Mouse (Mus musculus): ENCODE results near the gene Paqr8. TPM values are rescaled to one million over a fixed set of nuclear protein-coding genes. Genes with fewer than 3 reads are reported as not detected.
A peak's percentile ranks its signal among the peaks of the same experiment; 100 is the strongest.
"Not testable (repeated sequence)": the region's sequence is repeated elsewhere in the genome, so short reads cannot be mapped to it uniquely, and the experiment has no call there.

Paqr8 gene
- total RNA-seq, 2 experiments from 2014 or later = 37.9 to 44.9 TPM

DNA sequence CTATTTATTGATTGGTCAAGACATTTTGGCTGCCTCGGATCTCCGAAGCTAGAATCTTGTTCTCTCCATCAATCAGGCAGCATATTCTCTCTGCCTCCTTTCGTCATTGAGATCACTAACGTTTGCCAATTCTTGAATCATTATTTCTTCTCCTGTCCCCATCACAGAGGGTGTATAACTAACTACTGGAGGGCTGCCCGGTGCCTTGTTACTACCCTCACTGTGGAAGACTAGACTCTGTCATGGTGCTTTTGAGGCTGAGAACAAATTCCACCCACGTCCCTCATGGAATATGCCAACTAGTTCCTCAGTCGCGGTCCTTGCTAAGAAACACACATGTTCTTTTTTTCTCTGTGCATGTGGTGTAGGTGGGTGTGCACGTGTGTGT, 15.7 kb downstream of the Paqr8 start:
- DNase-seq = peak; percentile 65
- intact Hi-C loops (cut with DNase I) = no loop called here

DNA sequence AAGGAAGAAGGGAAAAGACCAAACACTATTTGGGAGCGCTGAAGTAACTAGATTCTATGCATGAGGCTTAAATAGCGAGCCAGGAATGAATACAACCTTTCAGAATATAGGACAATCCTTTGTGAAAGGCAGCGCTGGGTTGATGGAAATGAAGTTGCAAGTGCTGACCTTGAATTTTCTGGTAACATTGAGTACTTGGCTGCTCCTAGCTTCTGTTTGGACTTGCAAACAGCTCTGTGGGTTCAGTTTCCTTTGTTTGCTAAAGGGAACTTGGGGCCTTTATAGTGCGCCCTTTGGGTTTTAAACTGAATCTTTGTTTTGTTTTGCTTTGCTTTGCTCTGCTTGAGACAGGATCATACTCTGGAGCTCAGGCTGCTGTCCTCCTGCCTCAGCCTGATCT, 18.1 kb downstream of the Paqr8 start:
- no peak for DNase-seq
- intact Hi-C loops (cut with DNase I) = no loop called here

DNA sequence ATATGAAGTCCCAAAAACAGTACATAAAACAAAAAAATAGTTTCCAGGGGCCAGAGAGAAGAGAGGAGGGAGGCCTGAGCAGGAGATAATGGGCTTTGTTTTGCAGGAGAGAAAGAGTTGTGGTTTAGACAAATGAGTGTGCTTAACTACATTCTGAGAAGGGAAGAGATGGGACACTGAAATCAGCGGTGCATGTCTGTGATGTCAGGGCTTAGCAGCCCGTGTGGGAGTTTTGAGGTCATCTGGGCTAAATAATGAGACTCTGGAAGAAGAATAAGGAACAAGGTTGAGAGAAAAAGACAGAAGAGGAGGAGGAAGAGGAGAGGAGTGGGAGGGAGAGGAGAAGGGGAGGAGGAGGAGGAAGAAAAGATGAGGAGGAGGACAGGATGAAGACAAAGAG, 21.7 kb downstream of the Paqr8 start:
- intact Hi-C loops (cut with DNase I) = no loop called here
- DNase-seq = no peak

DNA sequence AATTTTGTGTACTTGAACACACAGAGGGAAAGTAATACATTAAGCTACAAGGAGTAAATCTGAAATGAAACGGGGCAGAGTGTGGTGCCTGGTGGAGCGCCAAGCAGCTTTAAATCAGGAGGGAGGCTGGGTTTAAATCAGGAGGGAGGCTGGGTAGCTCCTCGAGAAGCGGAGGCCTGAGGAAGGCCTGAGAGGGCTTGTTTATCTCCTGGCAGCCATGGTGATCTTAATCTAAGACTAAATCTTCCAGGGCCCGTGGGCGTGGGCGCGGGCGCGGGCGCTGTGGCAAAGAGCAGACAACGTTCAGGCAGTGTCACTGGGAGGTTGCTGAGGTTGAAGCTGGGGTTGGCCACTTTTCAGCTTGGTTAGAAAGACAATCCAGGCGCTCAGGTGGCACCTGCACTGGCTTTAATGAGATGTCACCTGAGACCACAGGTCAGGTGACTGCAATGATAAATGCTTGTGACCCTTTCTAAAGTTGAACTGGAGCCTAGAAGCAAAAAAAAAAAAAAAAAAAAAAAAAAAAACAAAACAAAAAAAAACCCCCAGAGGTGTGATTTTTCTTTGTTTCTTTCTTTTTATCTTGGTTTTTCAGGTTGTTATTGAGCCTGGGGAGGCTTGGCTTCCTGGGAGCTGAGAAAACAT, 22.2 kb downstream of the Paqr8 start:
- DNase-seq = no peak
- intact Hi-C loops (cut with DNase I) = no loop called here

DNA sequence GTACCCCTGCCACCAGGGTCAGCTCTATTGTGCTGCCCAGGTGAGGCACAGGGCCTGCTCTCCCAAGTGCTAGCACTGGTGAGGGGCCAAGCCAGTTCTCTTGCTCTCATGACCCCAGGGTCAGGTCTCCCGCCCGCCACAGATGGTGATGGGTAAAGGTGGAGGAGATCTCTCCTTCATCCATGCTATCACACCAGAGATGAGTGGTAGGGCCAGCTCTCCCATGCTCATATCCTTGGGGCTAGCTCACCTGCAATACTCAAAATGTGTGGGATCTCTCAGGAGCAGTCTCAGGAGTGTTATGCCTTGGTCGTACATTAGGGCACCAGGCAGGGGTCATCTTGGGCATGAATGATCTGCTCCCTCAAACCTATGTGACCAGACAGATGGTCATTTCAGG, 24.4 kb downstream of the Paqr8 start:
- intact Hi-C loops (cut with DNase I) = no loop called here

DNA sequence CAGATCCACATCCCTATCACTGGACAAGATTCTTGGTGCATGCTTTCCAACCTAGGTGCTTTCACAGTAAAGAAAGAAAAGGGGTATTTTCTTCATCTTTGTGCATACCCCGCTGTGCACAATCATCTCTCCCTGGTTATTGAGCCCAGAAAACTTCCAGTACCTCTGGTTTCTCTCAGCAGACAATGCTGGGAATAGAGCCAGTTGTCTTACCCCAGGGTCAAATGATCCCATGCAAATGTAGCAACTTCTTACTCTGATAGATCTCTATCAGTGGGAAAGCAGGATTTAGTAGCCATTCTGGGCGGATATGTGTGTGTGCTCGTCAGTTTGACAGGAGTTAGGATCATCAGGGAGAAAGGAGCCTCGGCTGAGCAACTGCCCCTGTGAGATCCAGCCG, 25.2 kb downstream of the Paqr8 start:
- no peak for DNase-seq
- intact Hi-C loops (cut with DNase I) = no loop called here

More for the DNA sequence above, 24.4 kb downstream of the Paqr8 start:
- DNase-seq = no peak

DNA sequence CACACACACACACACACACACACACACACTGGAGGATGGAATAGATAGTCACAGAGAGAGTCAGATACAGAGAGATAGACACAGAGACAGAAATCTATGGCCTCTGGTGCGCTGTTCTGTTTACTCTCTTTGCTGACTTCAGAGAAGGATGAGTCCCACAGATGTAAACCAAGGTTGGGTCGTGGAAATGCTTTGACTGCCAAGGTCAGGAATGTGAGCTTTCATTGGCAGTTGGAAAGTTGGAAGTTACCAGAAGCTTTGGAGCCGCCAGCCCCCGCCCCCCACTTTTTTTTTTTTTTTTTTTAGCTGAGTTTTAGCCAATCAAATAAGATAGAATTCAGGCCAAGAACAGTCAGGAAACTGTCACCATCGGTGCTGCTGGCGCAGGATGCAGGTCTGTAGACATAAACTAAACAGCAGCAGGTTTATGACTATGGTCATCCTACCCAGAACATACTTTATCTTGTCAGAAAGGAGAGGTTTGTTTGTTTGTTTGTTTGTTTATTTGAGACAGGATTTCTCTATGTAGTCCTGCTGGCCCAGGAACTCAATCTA, 27.2 kb downstream of the Paqr8 start:
- intact Hi-C loops (cut with DNase I) = no loop called here

DNA sequence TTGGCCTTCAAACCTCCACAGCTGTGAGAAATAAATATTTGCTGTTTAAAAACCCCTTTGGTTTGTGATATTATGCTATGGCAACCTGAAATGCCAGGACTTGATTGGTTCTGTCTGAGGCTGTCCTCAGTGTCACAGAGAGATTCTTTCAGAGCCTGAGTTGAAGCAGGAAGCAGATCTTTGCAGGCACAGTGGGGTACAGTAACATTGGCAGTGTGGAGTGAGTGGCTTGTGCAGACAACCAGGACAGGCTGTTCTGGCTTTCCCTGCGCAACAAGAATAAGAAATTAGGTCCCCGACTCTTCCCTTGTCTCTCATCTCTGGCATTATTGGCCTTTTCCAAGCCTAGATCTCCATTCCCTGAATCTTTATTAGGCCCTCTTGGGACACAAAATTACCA, 29.3 kb downstream of the Paqr8 start:
- intact Hi-C loops (cut with DNase I) = no loop called here
- no peak for DNase-seq

More for the DNA sequence above, 27.2 kb downstream of the Paqr8 start:
- no peak for DNase-seq

DNA sequence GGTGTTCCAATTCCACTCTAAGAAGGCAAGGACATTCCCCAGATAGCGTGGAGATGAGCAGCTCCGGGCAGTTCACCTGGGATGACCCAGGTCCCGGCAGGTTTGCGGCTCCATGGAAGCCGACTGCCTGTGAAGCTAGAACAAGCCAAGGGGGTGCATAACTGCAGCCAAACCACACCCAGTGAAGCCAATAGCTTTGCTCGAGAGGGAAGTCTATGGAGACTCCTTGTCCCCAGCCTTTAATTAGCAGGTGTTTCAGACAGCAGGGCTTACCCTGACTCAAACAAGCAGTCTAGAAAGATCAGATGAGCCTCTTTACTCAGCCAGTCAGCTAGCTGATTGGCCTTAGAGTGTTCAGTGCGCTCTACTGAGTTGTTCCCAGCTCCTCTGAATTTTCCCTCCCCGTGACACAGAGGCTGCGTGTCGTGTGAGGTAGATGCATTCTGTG, 30.7 kb downstream of the Paqr8 start:
- intact Hi-C loops (cut with DNase I) = no loop called here

DNA sequence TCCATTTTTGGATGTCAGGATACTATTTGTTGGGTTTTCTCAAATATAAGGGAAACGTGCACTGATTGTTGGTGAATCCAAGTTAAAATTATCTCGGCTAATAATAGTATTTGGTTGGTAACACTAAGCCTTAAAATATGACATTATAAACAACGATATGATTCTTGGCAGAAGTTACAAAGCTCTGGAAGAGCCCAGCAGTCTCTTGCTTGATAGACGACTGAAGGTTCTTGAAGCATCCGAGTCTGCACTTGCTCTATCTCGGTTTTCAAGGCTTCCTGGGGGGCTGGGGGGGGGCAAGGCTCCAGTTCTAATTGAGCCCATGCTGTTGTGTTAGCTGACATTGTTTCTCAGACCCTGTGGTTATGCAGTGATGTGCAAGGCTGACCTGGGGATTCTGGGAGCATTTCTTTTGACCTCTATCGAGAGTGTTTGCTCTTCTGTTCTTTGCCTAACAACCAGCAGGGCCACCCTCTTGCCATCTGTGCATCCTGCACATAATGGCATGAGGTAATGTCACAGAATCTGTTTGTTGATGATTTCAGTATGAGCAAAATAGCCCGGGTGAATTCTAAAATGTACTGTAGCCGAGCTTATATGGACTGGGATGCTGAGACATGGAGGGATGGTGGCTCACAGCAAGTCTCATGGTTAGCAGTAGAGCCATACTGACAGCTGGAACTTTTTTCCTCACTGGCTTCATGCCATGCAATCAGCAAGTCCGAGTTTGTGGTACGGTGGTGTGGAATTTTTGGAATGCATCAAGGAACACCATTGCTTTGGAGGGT, 32.4 kb downstream of the Paqr8 start:
- intact Hi-C loops (cut with DNase I) = no loop called here
- DNase-seq = peak; percentile 37

More for the DNA sequence above, 30.7 kb downstream of the Paqr8 start:
- DNase-seq = no peak

DNA sequence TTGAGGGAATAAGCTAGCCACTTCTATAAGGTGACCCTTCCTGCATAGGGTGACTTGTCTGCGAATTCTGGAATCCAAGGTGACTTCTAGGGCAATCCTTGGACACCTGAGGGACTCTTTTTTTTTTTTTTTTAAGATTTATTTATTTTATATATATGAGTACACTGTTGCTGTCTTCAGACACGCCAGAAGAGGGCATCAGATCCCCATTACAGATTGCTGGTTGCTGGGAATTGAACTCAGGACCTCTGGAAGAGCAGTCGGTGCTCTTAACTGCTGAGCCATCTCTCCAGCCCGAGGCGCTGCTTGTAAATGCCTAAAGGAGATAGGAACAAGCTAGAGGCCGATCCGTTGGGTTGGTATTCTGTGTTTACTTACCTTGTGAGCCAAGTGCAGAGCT, 34.9 kb downstream of the Paqr8 start:
- DNase-seq; intact Hi-C loops (cut with DNase I): not testable (repeated sequence)

DNA sequence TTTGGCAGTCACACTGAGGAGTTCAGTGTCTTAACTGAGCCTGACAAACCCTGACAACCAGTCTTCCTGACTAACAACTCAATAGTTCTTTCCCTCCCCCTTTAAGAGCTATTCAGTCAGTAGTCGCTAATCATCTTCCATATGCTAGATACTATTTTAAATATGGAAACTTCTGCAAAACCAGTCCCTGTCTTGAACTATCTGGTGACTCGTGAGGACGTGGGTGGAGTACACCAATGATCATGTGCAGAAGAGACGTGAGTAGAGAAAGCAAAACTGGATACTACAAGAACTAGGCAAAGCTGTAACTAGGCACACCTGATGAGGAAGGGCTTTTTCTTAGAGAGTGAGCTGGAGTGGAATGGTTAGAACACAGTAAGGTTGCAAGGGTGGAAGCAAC, 35.5 kb downstream of the Paqr8 start:
- intact Hi-C loops (cut with DNase I) = no loop called here
- DNase-seq = no peak

DNA sequence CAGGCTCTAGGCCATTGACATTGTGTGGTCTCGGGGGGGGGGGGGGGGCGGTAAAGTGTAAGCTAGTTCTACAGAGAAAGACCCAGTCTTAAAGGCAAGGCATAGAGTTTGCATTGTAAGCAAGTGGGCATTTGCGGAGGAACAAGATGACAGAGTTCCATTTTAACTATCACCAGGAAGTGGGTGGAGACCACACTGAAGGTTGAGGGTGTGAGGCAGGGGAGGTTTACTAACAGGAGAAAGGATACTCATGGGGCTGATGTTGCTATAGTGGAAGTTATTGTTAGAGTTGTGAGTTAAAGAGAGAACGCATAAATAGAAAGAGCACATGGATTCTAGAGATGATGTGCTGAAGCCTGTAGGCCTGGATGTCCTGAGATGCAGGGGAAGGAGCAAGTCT, 36.0 kb downstream of the Paqr8 start:
- no peak for DNase-seq
- intact Hi-C loops (cut with DNase I) = no loop called here

DNA sequence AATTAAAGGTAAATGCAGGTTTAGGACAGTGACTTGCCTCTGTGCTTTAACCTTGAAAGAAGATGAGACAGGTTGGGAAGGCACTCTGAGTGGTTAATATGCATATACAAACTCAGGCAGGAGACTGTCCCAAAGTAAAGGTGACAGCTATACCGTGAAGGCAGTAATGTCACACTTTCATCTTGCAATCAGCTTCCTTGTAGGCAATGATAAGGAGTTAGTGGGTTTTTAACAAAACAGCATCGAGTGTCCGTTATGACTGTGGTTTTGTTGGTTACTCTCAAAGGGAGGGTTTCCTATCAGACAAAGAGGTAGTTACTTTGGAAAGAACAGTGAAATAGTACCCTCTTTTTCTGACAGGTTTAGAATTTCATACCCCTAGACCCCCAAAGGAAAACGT, 38.1 kb downstream of the Paqr8 start:
- intact Hi-C loops (cut with DNase I) = no loop called here
- DNase-seq = no peak

DNA sequence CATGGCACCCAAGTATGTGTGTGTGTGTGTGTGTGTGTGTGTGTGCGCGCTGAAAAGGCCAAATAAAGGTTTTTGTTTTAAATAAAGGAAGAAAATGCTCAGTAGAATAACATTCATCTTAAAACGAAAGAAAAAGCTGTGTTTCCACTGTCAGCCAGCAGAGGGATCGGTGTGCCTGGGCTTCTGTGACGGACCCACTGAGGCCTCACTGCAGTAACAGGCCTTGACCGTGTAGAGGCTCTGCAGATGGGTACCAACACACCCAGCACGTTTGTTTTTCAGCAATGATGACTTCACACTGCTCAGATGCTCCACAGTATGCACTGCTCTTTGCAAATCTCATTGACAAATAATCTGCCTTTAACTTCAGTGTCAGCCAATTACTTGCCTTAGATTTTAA, 43.1 kb downstream of the Paqr8 start:
- peak; percentile 68 for DNase-seq
- intact Hi-C loops (cut with DNase I) = loop anchor here (10.0 kb wide), 1 partner anchor 1331 kb away; no protein-coding TSS in a partner anchor

DNA sequence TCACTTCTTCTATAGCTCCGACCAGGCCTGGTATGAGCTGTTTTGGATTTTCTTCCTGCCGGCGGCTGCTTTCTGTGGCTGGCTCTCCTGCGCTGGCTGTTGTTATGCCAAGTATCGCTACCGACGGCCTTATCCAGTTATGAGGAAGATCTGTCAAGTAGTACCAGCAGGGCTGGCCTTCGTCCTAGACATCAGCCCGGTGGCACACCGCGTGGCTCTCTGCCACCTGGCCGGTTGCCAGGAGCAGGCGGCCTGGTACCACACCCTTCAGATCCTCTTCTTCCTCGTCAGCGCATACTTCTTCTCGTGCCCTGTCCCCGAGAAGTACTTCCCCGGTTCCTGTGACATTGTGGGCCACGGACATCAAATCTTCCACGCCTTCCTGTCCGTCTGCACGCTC, 44.7 kb downstream of the Paqr8 start:
- peak; percentile 79 for DNase-seq
- intact Hi-C loops (cut with DNase I) = loop anchor here (10.0 kb wide), 1 partner anchor 1330 kb away; no protein-coding TSS in a partner anchor

DNA sequence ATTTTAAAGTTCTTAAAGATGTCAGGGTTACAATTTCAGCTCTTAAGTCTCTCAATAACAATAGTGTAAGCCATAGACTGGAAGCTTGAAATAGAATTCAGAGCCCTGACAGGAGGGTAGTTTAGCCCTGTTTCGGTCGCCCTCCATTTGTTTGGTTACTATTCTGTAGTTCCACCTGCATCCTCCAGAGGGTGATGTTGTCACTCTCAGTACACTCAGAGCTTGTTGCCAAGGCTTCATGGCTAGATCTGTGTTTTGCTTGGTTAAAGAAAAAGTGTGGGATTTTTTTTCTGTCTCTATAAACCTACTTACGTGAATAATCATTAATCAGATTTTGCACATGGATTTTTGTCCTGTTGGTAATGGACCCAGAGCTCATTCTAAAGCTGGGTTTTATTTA, 48.6 kb downstream of the Paqr8 start:
- intact Hi-C loops (cut with DNase I) = loop anchor here (1.0 to 10.0 kb wide), 2 partner anchors 222 to 1326 kb away; no protein-coding TSS in a partner anchor
- peak; percentile 50 for DNase-seq

DNA sequence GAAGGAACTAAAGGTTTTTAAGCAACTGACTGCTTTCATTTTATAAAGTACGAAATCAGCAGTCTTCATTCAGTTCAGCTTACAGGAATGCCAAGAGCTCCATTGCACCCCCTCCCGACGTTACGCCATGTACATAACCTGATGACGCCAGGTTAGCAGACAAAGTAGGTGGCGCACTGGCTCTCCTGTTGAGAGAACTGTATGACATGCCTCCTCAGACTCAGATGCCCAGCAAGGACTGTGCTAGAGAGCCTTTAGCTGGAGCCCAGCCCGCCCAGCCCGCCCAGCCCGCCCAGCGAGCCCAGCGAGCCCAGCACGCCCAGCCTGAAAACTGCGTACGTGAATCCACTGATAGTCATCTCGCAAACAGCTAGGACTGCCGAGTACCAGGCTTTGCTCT, 49.7 kb downstream of the Paqr8 start:
- peak; percentile 13 for DNase-seq
- intact Hi-C loops (cut with DNase I) = no loop called here

DNA sequence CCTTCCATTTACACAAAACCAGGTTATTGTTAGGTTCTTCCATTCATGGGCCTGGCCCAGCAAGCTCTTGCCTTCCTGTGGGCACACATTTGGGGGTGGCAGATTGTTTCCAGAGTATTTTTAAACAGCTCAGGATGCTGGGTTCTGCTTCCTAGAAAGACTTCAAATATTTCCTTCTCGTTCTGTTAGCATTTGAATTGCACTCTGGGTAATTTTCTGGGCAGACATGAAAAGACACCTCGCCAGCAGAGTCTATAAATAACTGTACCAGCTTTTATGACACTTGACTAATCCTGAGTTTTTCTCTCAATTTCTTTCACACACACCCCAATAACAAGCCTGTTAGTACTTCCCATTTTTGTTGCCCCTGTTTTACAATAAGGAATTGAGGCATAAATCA, 50.9 kb downstream of the Paqr8 start:
- intact Hi-C loops (cut with DNase I) = no loop called here
- DNase-seq = no peak

DNA sequence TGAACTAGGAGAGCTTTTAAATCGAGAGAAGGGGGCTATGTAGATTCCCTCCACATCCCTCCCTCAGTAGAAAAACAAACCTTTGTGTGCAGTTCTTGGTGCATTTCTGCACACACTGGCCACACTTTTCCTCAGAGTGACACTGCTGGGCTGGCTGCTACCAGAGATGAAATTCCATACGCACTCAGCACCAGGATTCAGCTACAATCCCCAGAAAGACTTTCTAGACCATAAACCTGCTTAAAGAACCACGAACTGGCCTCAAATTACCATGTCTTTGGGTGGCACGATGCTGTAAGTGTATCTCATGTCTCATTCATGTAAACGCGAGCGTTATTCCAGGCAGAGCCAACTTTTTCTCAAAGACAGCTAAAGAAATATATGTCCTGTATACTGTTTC, 51.5 kb downstream of the Paqr8 start:
- no peak for DNase-seq
- intact Hi-C loops (cut with DNase I) = no loop called here

DNA sequence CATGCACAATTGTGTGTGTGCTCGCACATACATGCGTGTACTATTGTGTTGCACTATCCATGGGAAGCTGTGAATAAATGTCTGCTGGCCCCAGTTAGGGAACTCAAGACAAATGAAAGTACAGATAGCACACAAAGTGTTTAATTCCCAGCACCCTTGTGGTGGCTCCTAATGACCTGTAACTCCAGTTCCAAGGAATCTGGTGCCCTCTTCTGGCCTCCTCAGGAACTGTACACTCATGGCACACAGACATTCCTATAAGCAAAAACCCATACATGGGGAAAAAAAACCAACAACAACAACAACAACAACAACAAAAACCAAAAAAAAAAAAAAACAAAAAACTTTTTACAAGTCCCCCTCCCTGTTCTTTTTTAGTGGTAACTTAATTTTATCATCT, 52.6 kb downstream of the Paqr8 start:
- no peak for DNase-seq
- intact Hi-C loops (cut with DNase I) = no loop called here

DNA sequence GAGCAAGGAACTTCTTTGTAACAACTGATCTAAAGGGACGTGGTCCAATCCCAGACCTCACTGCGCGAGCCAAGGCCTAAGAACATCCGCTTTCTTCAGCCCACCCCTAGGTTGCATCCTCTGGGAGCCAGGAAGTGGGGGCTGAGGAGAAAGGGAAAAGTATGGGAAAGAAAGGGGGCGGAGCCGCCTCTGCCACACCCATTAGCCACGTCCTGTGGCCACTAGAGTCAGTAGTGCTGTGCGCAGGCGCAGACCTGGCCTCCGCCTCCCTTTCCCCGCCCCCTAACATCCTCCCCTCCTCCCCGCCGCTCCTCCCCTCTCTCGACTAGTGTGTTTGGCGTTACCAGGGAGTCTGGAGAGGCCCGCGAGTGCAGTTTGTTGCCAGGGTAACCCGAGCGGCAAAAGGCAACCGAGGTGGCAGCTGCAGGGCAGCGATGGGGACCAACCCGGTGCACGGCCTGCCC, 60.9 kb downstream of the Paqr8 start, which contains the start of gene Efhc1:
TSS of gene Efhc1 (plus strand) at position 327 of the 464 bp plus-strand sequence.
- peak; percentile 98 for DNase-seq
- intact Hi-C loops (cut with DNase I) = no loop called here
